Mouse (Mus musculus): ENCODE measurements around the gene Cldn12. TPM values are rescaled to one million over a fixed set of nuclear protein-coding genes. Genes with fewer than 3 reads are reported as not detected.

Cldn12 gene
- 25.7 and 30.9 TPM in 2 replicates for polyA plus RNA-seq (2014; fragmentation: Nextera tagmentation; extraction: Ambion mirVana)

- ATAC-seq (ENCODE audit: low FRiP score) (peak; percentile 95), DNase-seq (ENCODE audit: low spot score) (peak; percentile 97)
- peak within 1 kb of the TSS; percentile 74 for H3K4me3 ChIP-seq (ENCODE audit: low read depth, low read length)
- H3K9me3 ChIP-seq (ENCODE audit: control insufficient read depth, low read length), result no peaks in the 10 kb centered on the region
- WGBS, result under 1% methylated on average over 72 of the region's 79 CpGs
- peak within 1 kb of the TSS; percentile 84 for H3K27ac ChIP-seq (ENCODE audit: low read depth, low read length)
- no peaks in the 10 kb centered on the region for H3K27me3 ChIP-seq (ENCODE audit: control insufficient read depth, insufficient read depth, low read length)
- peak within 1 kb of the TSS; percentile 75 for H3K9ac ChIP-seq (ENCODE audit: low read depth, low read length)
- H3K4me2 ChIP-seq (replicated peaks; ENCODE audit: low read depth, low read length), result peak within 1 kb of the TSS; percentile 69
- no peaks in the 10 kb centered on the region for H3K36me3 ChIP-seq (ENCODE audit: control insufficient read depth, insufficient read depth, low read length)
- no peaks in the 10 kb centered on the region for H3K4me1 ChIP-seq (replicated peaks; ENCODE audit: control insufficient read depth, insufficient read depth, low read length)
These were observed at the start of gene Cldn12 for GRCm38 (mm10) chr5:5514196-5515076. Gene Cldn12 (minus strand): TSS chr5:5514958.

GRCm38 (mm10) chr5:5562435-5562834 is 47.7 kb upstream of the Cldn12 start:
- Histone ChIP-seq H3K4me1 (replicated peaks; ENCODE audit: control insufficient read depth, insufficient read depth, low read length) (no peaks in the 10 kb centered on the region), H3K9ac (ENCODE audit: low read depth, low read length) (no peak overlapping the region), H3K4me3 (ENCODE audit: low read depth, low read length) (no peak overlapping the region), H3K9me3 (ENCODE audit: control insufficient read depth, low read length) (no peaks in the 10 kb centered on the region), H3K27ac (ENCODE audit: low read depth, low read length) (no peak overlapping the region), H3K4me2 (replicated peaks; ENCODE audit: low read depth, low read length) (no peak overlapping the region), H3K27me3 (ENCODE audit: control insufficient read depth, insufficient read depth, low read length) (no peaks in the 10 kb centered on the region), H3K36me3 (ENCODE audit: control insufficient read depth, insufficient read depth, low read length) (no peaks in the 10 kb centered on the region)
- ATAC-seq (ENCODE audit: low FRiP score) (no peak), DNase-seq (ENCODE audit: low spot score) (no peak)
- WGBS, result 75% methylated on average over 3 of the region's 3 CpGs

GRCm38 (mm10) chr5:5561041-5561706 is 46.4 kb upstream of the Cldn12 start:
- H3K9me3 ChIP-seq (ENCODE audit: control insufficient read depth, low read length), result no peaks in the 10 kb centered on the region
- H3K4me1 ChIP-seq (replicated peaks; ENCODE audit: control insufficient read depth, insufficient read depth, low read length), result no peaks in the 10 kb centered on the region
- no peak for ATAC-seq (ENCODE audit: low FRiP score)
- H3K27ac ChIP-seq (ENCODE audit: low read depth, low read length), result no peak overlapping the region
- no peak overlapping the region for H3K4me2 ChIP-seq (replicated peaks; ENCODE audit: low read depth, low read length)
- no peak overlapping the region for H3K4me3 ChIP-seq (ENCODE audit: low read depth, low read length)
- DNase-seq (ENCODE audit: low spot score), result no peak
- no peak overlapping the region for H3K9ac ChIP-seq (ENCODE audit: low read depth, low read length)
- no peaks in the 10 kb centered on the region for H3K27me3 ChIP-seq (ENCODE audit: control insufficient read depth, insufficient read depth, low read length)
- no peaks in the 10 kb centered on the region for H3K36me3 ChIP-seq (ENCODE audit: control insufficient read depth, insufficient read depth, low read length)
- WGBS, result 78% methylated on average over 4 of the region's 4 CpGs

- H3K4me3 ChIP-seq (ENCODE audit: low read depth, low read length), result peak overlapping the region; percentile 66
- ATAC-seq (ENCODE audit: low FRiP score) (no peak), DNase-seq (ENCODE audit: low spot score) (no peak)
- H3K4me2 ChIP-seq (replicated peaks; ENCODE audit: low read depth, low read length), result peak overlapping the region; percentile 50
- WGBS, result 50% methylated on average over 8 of the region's 8 CpGs
- no peaks in the 10 kb centered on the region for H3K27me3 ChIP-seq (ENCODE audit: control insufficient read depth, insufficient read depth, low read length)
- no peak overlapping the region for H3K27ac ChIP-seq (ENCODE audit: low read depth, low read length)
- H3K9me3 ChIP-seq (ENCODE audit: control insufficient read depth, low read length), result no peaks in the 10 kb centered on the region
- no peaks in the 10 kb centered on the region for H3K4me1 ChIP-seq (replicated peaks; ENCODE audit: control insufficient read depth, insufficient read depth, low read length)
- H3K36me3 ChIP-seq (ENCODE audit: control insufficient read depth, insufficient read depth, low read length), result peaks cover 2% of the 10 kb centered on the region; the same call in 1 of the 2 replicates
- peak overlapping the region; percentile 80 for H3K9ac ChIP-seq (ENCODE audit: low read depth, low read length)
These were observed 45.0 kb upstream of the Cldn12 start for GRCm38 (mm10) chr5:5559798-5560197.

- peak within 1 kb of the TSS; percentile 66 for H3K4me3 ChIP-seq (ENCODE audit: low read depth, low read length)
- H3K27ac ChIP-seq (ENCODE audit: low read depth, low read length), result no peak within 1 kb of the TSS
- H3K4me2 ChIP-seq (replicated peaks; ENCODE audit: low read depth, low read length), result peak within 1 kb of the TSS; percentile 50
- no peaks in the 10 kb centered on the region for H3K9me3 ChIP-seq (ENCODE audit: control insufficient read depth, low read length)
- WGBS, result under 1% methylated on average over 43 of the region's 43 CpGs
- peaks cover 8% of the 10 kb centered on the region for H3K36me3 ChIP-seq (ENCODE audit: control insufficient read depth, insufficient read depth, low read length)
- no peaks in the 10 kb centered on the region for H3K4me1 ChIP-seq (replicated peaks; ENCODE audit: control insufficient read depth, insufficient read depth, low read length)
- no peaks in the 10 kb centered on the region for H3K27me3 ChIP-seq (ENCODE audit: control insufficient read depth, insufficient read depth, low read length)
- DNase-seq (ENCODE audit: low spot score) (peak; percentile 97), ATAC-seq (ENCODE audit: low FRiP score) (peak; percentile 99)
- H3K9ac ChIP-seq (ENCODE audit: low read depth, low read length), result peak within 1 kb of the TSS; percentile 80
These were observed 44.5 kb upstream of the Cldn12 start, which contains the start of gene Gtpbp10 for GRCm38 (mm10) chr5:5559079-5559740. Gene Gtpbp10 (minus strand): TSS chr5:5559538.

- no peak overlapping the region for H3K27ac ChIP-seq (ENCODE audit: low read depth, low read length)
- H3K4me1 ChIP-seq (replicated peaks; ENCODE audit: control insufficient read depth, insufficient read depth, low read length), result no peaks in the 10 kb centered on the region
- H3K36me3 ChIP-seq (ENCODE audit: control insufficient read depth, insufficient read depth, low read length), result peaks cover 16% of the 10 kb centered on the region
- no peaks in the 10 kb centered on the region for H3K9me3 ChIP-seq (ENCODE audit: control insufficient read depth, low read length)
- H3K4me3 ChIP-seq (ENCODE audit: low read depth, low read length), result no peak overlapping the region
- no peaks in the 10 kb centered on the region for H3K27me3 ChIP-seq (ENCODE audit: control insufficient read depth, insufficient read depth, low read length)
- no peak for ATAC-seq (ENCODE audit: low FRiP score)
- no peak overlapping the region for H3K9ac ChIP-seq (ENCODE audit: low read depth, low read length)
- no peak overlapping the region for H3K4me2 ChIP-seq (replicated peaks; ENCODE audit: low read depth, low read length)
- no peak for DNase-seq (ENCODE audit: low spot score)
- 94% methylated on average over 1 of the region's 1 CpGs for WGBS
These were observed 36.4 kb upstream of the Cldn12 start for GRCm38 (mm10) chr5:5551110-5551509.

- WGBS, result 84% methylated on average over 3 of the region's 3 CpGs
- Histone ChIP-seq H3K27me3 (ENCODE audit: control insufficient read depth, insufficient read depth, low read length) (no peaks in the 10 kb centered on the region), H3K36me3 (ENCODE audit: control insufficient read depth, insufficient read depth, low read length) (0 out of 2 replicates have a peak, but pooled peaks cover 4% of the 10 kb centered on the region), H3K4me1 (replicated peaks; ENCODE audit: control insufficient read depth, insufficient read depth, low read length) (no peaks in the 10 kb centered on the region), H3K4me2 (replicated peaks; ENCODE audit: low read depth, low read length) (no peak overlapping the region), H3K9me3 (ENCODE audit: control insufficient read depth, low read length) (no peaks in the 10 kb centered on the region), H3K4me3 (ENCODE audit: low read depth, low read length) (no peak overlapping the region), H3K9ac (ENCODE audit: low read depth, low read length) (no peak overlapping the region), H3K27ac (ENCODE audit: low read depth, low read length) (no peak overlapping the region)
- ATAC-seq (ENCODE audit: low FRiP score) (no peak), DNase-seq (ENCODE audit: low spot score) (no peak)
These were observed 25.6 kb upstream of the Cldn12 start for GRCm38 (mm10) chr5:5540385-5540784.

- no peak for DNase-seq (ENCODE audit: low spot score)
- 0 out of 2 replicates have a peak, but pooled peaks cover 4% of the 10 kb centered on the region for H3K36me3 ChIP-seq (ENCODE audit: control insufficient read depth, insufficient read depth, low read length)
- H3K4me3 ChIP-seq (ENCODE audit: low read depth, low read length), result no peak overlapping the region
- H3K4me1 ChIP-seq (replicated peaks; ENCODE audit: control insufficient read depth, insufficient read depth, low read length), result no peaks in the 10 kb centered on the region
- no peak for ATAC-seq (ENCODE audit: low FRiP score)
- H3K9me3 ChIP-seq (ENCODE audit: control insufficient read depth, low read length), result no peaks in the 10 kb centered on the region
- no peak overlapping the region for H3K9ac ChIP-seq (ENCODE audit: low read depth, low read length)
- no peak overlapping the region for H3K4me2 ChIP-seq (replicated peaks; ENCODE audit: low read depth, low read length)
- WGBS, result 89% methylated on average over 3 of the region's 3 CpGs
- H3K27ac ChIP-seq (ENCODE audit: low read depth, low read length), result no peak overlapping the region
- no peaks in the 10 kb centered on the region for H3K27me3 ChIP-seq (ENCODE audit: control insufficient read depth, insufficient read depth, low read length)
These were observed 25.0 kb upstream of the Cldn12 start for GRCm38 (mm10) chr5:5539771-5540170.

Measured in hindbrain, embryonic 11.5 days (tissue).